Mouse (Mus musculus) adrenal gland, adult 10 weeks (tissue): Measurements from ENCODE around the gene Ccdc126. TPM values are rescaled to one million over a fixed set of nuclear protein-coding genes. Genes with fewer than 3 reads are reported as not detected.

Experiments
- polyA plus RNA-seq: library from polyadenylated mRNA; stranded (reverse); fragments of 350-450 nt; fragmentation: Illumina TruSeq; extraction: RNeasy Lipid Tissue Mini Kit (QIAGEN cat#74804); gene quantifications from one replicate; pipeline ENCODE4 v1.2.3, GENCODE M21; 2014; ENCODE audit warnings: low read depth, low replicate concordance

Ccdc126 gene
- polyA plus RNA-seq, result 46.8 TPM

DNA sequence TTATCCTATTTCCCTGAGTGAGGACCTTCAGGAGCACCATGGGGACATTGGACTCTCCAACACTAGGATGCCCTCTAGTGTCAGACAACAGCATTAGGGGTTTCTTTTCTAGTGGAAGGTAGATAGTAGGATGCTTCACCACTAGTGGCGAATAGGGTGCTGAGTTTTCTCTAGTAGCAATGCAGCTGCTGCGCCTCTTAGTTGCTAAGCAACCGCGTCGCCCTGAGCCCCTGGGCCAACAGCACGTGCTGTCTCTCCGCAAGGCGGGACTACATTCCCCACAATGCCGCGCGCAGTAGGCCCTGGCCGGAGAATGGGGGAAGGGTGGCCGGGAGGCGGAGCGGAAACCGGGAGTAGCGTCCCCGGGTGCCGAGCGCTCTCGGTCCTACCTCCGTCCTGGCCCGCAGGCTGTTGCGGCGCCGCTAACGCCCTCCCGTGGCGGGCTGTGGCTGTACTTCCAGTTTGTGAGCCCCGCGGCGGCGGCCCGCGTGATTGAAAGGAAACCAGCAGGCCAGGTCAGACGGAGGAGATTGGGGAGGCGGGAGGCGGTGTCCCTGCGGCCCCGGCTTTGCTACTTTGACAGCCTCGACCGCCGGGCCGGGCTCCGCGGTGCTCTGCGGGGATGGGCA lies at the start of gene Ccdc126:
Ccdc126 (plus strand) TSS at position 309 of the 629 bp plus-strand sequence.

DNA sequence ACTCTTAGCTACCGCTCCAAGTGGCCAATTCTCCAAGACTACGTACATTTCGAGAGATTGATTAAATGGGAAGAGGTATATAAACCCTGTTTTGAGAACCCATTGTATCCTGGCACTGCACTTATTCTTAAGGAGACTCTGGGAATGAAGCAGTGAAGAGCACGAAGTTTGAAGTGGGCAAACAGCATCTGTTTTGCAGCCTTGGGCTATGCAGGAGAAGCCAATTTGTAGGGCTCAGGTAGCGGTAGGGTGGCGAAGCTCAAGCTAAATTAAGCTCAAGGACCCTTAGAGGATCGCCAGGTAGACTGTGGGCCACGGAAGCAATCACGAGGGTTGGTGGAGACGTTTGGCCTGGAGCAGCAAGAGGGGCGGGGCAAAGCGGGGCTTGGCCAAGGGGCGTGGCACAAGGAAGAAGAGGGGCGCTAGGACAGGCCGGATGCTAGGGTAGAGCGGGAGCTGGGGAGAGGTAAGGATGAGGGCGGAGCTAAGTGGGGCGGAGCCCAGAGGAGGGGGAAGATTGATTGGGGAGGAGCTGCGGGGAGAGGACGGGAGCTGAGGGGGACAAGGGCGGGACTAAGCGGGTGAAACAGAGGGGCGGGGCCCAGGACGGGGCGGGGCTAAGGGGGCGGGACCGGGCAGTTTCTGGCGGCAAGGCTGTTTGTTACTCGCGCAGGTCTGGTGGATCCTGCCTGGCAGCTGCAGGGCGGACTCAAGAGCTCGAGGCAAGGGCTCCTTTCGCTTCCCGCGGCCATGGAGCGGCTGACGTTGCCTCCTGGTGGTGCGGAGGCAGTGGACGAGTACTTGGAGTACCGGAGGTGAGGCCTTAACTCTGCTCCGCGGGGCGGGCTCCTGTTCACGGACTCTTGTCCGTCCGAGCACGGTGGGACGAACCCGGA lies 48.3 kb downstream of the Ccdc126 start, which contains the start of gene Fam221a:
Fam221a (plus strand) TSS at position 581 of the 896 bp plus-strand sequence.

Other genes with a start within 250 kb of the Ccdc126 start
- gene Malsu1, start 245.5 kb upstream of the Ccdc126 start, polyA plus RNA-seq, result 29.0 TPM
- 0.17 TPM for gene Igf2bp3, start 104.3 kb upstream of the Ccdc126 start, polyA plus RNA-seq
- gene Tra2a, start 55.2 kb upstream of the Ccdc126 start, polyA plus RNA-seq, result 193 TPM
- 3.4 TPM for gene Fam221a, start 48.5 kb downstream of the Ccdc126 start, polyA plus RNA-seq
- not detected for gene Stk31, start 76.3 kb downstream of the Ccdc126 start, polyA plus RNA-seq